Mouse (Mus musculus): ENCODE data around the gene Rasgef1c.

The Rasgef1c gene

GRCm38 (mm10) chr11:49895966-49896590, 5.6 kb upstream of the Rasgef1c start:
- DNase-seq (ENCODE audit: low read depth, low spot score): no peak
- Histone ChIP-seq H3K27me3 (ENCODE audit: control insufficient read depth, insufficient read depth, low read length, poor library complexity, severe bottlenecking) (0 out of 2 replicates have a peak, but pooled peaks cover under 1% of the 10 kb centered on the region), H3K36me3 (ENCODE audit: control insufficient read depth, insufficient read depth, low read length, poor library complexity, severe bottlenecking) (no peaks in the 10 kb centered on the region)

- 0 out of 2 replicates have a peak, but pooled peaks cover 2% of the 10 kb centered on the region for H3K27me3 ChIP-seq (ENCODE audit: control insufficient read depth, insufficient read depth, low read length, poor library complexity, severe bottlenecking)
- no peak for DNase-seq (ENCODE audit: low read depth, low spot score)
- H3K36me3 ChIP-seq (ENCODE audit: control insufficient read depth, insufficient read depth, low read length, poor library complexity, severe bottlenecking): no peaks in the 10 kb centered on the region
These were observed 1.6 kb upstream of the Rasgef1c start for GRCm38 (mm10) chr11:49900043-49900442.

DNA sequence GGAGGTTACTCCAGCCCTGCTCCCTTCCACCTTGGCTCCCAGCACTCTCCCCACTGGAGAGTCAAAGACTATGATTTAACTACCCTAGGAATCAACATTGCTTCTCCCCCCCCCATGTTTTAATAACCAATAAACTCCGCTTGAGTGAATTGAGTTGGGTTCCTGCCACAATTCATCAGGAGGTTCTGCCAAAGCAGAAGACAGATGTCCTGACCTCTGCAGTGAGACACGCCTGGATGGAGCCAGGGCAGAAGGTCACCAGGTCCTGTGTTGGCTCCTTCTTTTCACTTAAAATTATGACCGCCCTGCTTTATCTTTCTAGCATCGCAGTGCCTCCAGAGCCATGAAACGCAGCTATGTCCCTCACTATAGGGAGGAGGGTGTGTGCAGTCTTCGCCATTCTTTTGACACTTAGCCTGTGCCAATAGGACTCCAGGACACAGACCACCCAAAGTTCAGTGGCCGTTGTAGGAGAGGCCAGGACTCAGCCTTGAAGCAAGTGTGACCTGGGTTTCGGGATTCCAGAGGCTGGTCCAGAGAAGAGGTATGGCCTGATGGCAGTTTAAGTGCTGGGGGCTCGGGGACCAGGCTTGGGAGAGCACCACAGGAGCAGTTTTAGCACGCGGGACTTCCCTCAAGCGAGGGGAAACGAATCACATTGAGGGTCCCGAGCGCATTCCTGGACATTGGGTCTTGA, 525 bp upstream of the Rasgef1c start:
- Histone ChIP-seq H3K36me3 (ENCODE audit: control insufficient read depth, insufficient read depth, low read length, poor library complexity, severe bottlenecking) (no peaks in the 10 kb centered on the region), H3K27me3 (ENCODE audit: control insufficient read depth, insufficient read depth, low read length, poor library complexity, severe bottlenecking) (0 out of 2 replicates have a peak, but pooled peaks cover 2% of the 10 kb centered on the region)
- no peak for DNase-seq (ENCODE audit: low read depth, low spot score)

GRCm38 (mm10) chr11:49903333-49903732, 1.7 kb downstream of the Rasgef1c start:
- H3K36me3 ChIP-seq (ENCODE audit: control insufficient read depth, insufficient read depth, low read length, poor library complexity, severe bottlenecking): no peaks in the 10 kb centered on the region
- 0 out of 2 replicates have a peak, but pooled peaks cover 2% of the 10 kb centered on the region for H3K27me3 ChIP-seq (ENCODE audit: control insufficient read depth, insufficient read depth, low read length, poor library complexity, severe bottlenecking)
- DNase-seq (ENCODE audit: low read depth, low spot score): peak; percentile 62

- Histone ChIP-seq H3K27me3 (ENCODE audit: control insufficient read depth, insufficient read depth, low read length, poor library complexity, severe bottlenecking) (no peaks in the 10 kb centered on the region; the same call in 1 of the 2 replicates), H3K36me3 (ENCODE audit: control insufficient read depth, insufficient read depth, low read length, poor library complexity, severe bottlenecking) (no peaks in the 10 kb centered on the region)
- DNase-seq (ENCODE audit: low read depth, low spot score): peak; percentile 41
These were observed 17.0 kb downstream of the Rasgef1c start for GRCm38 (mm10) chr11:49918521-49919180.

DNA sequence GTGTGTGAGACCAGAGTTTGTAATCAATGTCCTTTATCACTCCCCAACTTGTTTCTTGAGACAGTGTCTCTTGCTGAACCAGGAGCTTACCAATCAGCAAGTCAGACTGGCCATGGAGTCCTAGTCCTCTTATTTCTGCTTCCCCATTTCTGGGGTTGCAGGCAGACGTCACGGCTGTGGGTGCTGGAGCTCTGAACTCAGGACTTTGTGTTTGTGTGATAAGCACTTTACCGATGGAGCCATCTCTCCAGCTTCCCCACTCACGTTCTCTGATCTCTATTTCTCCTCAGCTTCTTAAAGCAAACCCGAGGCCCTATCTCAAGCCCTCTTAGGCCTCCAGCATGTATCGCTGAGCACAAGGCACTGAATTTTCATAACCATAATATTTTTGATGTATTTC, 17.7 kb downstream of the Rasgef1c start:
- DNase-seq (ENCODE audit: low read depth, low spot score): peak; percentile 8
- no peaks in the 10 kb centered on the region for H3K36me3 ChIP-seq (ENCODE audit: control insufficient read depth, insufficient read depth, low read length, poor library complexity, severe bottlenecking)
- no peaks in the 10 kb centered on the region; the same call in 1 of the 2 replicates for H3K27me3 ChIP-seq (ENCODE audit: control insufficient read depth, insufficient read depth, low read length, poor library complexity, severe bottlenecking)

- Histone ChIP-seq H3K36me3 (ENCODE audit: control insufficient read depth, insufficient read depth, low read length, poor library complexity, severe bottlenecking) (no peaks in the 10 kb centered on the region), H3K27me3 (ENCODE audit: control insufficient read depth, insufficient read depth, low read length, poor library complexity, severe bottlenecking) (no peaks in the 10 kb centered on the region)
- no peak for DNase-seq (ENCODE audit: low read depth, low spot score)
These were observed 21.9 kb downstream of the Rasgef1c start for GRCm38 (mm10) chr11:49923539-49923938.

- Histone ChIP-seq H3K36me3 (ENCODE audit: control insufficient read depth, insufficient read depth, low read length, poor library complexity, severe bottlenecking) (no peaks in the 10 kb centered on the region), H3K27me3 (ENCODE audit: control insufficient read depth, insufficient read depth, low read length, poor library complexity, severe bottlenecking) (no peaks in the 10 kb centered on the region)
- no peak for DNase-seq (ENCODE audit: low read depth, low spot score)
These were observed 24.5 kb downstream of the Rasgef1c start for GRCm38 (mm10) chr11:49926183-49926582.

DNA sequence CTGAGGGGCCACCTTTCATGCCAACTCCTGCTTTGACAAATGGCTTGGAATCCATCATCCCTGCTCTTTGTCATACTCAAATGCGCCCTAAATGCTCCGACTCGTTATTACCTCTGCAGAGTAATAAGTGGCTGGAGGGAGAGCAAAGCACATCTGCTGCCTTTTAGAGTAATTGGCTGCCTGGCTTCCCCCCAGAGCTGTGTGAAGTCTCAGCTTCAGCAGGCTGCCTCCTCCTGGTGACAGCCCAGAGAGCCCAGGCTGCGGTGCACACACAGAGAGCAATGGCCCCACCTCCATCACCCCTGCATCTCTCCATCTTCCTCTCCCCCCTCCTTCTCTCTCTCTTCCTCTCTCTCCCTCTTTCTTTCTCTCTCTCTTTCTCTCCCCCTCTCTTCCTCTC, 25.5 kb downstream of the Rasgef1c start:
- no peaks in the 10 kb centered on the region for H3K27me3 ChIP-seq (ENCODE audit: control insufficient read depth, insufficient read depth, low read length, poor library complexity, severe bottlenecking)
- no peaks in the 10 kb centered on the region for H3K36me3 ChIP-seq (ENCODE audit: control insufficient read depth, insufficient read depth, low read length, poor library complexity, severe bottlenecking)
- DNase-seq (ENCODE audit: low read depth, low spot score): no peak

DNA sequence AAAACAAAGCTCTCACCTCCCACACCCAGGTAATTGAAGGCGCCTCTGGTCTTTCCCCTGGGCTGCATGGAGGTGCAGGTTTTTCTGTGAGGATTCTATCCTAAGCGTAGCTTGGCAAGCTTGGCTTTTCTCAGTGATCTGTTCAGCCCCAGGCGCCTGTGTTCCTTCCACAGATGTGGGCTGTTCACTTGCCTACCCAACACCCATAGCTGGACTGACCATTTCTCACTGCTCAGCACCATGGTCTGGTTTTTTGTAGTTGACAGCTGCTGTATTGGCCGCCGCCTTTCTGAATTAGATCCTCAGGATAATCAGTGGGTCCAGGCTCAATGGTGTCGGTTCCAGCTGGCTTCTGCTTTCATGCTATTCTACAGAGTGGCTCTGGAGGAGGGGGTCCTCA, 26.0 kb downstream of the Rasgef1c start:
- Histone ChIP-seq H3K27me3 (ENCODE audit: control insufficient read depth, insufficient read depth, low read length, poor library complexity, severe bottlenecking) (no peaks in the 10 kb centered on the region), H3K36me3 (ENCODE audit: control insufficient read depth, insufficient read depth, low read length, poor library complexity, severe bottlenecking) (no peaks in the 10 kb centered on the region)
- DNase-seq (ENCODE audit: low read depth, low spot score): no peak

DNA sequence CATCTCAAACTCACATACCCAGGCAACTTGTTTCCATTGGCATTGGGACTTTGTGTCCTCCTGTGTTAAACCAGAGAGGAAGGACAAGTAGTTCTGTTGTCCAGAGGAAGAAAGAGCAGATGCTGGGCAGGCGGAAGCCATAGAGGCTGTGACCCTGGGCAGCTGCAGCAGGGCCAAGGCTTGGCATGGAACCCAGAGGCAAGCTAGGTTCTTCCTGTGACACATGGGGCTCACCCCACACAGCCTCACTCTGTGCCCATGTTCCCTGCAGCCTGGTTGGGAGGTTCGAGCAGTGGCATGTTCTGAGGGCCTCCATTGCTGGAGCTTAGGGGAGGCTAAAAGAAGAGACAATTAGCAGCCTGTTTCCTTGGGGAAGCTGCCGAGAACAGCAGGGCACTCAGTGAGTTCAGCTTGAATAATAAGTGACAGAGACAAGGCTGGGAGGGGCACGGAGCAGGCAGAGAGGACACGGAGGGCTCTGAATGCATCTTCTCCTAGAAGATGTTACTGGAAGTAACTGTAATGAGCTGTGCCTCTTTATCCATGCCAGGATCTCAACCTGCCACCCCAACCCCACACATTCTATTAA, 29.5 kb downstream of the Rasgef1c start:
- Histone ChIP-seq H3K27me3 (ENCODE audit: control insufficient read depth, insufficient read depth, low read length, poor library complexity, severe bottlenecking) (no peaks in the 10 kb centered on the region), H3K36me3 (ENCODE audit: control insufficient read depth, insufficient read depth, low read length, poor library complexity, severe bottlenecking) (no peaks in the 10 kb centered on the region)
- DNase-seq (ENCODE audit: low read depth, low spot score): no peak

DNA sequence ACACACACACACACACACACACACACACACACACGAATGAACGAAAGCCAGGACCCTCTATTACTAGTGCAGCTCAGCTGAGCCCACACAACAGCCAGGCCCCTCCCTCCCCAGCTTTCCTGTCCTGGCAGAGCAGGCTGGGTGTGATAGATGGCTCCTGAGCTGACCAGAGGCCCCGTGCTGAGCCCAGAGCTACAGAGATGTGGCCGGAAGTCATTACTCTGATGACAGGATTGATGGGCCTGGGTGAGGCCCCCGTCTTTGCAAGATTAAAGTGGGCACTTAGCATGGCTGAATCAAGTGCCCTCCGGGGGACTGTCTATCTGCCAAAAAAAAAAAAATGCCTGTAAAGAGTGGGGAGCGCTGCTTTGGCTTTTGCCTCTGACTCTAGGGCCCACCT, 30.2 kb downstream of the Rasgef1c start:
- H3K27me3 ChIP-seq (ENCODE audit: control insufficient read depth, insufficient read depth, low read length, poor library complexity, severe bottlenecking): no peaks in the 10 kb centered on the region
- no peak for DNase-seq (ENCODE audit: low read depth, low spot score)
- no peaks in the 10 kb centered on the region for H3K36me3 ChIP-seq (ENCODE audit: control insufficient read depth, insufficient read depth, low read length, poor library complexity, severe bottlenecking)

DNA sequence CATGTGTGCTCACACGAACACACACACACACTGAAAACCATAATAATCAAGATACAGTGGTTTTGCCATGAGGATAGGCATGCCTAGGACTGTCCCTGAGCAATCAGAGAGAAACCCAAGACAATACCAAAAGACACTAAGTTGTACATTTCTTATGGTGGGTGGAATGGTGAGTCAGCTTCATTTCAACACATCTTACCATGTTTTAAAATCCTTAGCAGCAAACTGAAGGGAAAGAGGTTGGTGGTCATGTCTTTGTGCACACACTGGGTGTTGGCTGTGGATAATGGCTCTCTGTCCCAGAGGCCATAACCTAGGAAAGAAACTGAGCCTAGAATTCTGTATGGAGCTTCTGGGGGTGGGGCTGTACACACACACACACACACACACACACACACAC, 32.2 kb downstream of the Rasgef1c start:
- no peaks in the 10 kb centered on the region for H3K36me3 ChIP-seq (ENCODE audit: control insufficient read depth, insufficient read depth, low read length, poor library complexity, severe bottlenecking)
- no peaks in the 10 kb centered on the region for H3K27me3 ChIP-seq (ENCODE audit: control insufficient read depth, insufficient read depth, low read length, poor library complexity, severe bottlenecking)
- DNase-seq (ENCODE audit: low read depth, low spot score): no peak

DNA sequence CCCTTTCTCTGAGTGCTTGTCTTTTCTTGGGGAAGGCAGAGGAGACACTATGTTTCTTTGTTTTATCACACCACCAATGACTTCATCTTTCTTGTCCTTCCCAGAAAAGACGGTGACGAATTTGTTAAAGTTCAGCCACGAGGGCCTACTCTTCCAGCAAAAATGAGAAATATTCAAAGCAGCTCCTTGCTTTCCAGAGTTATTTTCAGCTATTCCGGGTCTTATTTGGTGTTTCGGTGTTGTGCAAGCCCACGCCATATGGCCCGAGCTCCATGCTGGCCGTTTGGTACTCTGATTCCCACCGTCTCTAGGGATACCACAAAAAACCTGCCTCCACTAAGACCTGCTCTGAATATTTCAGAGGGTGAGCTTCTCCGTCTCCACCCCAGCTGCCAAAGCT, 32.7 kb downstream of the Rasgef1c start:
- DNase-seq (ENCODE audit: low read depth, low spot score): no peak
- Histone ChIP-seq H3K36me3 (ENCODE audit: control insufficient read depth, insufficient read depth, low read length, poor library complexity, severe bottlenecking) (no peaks in the 10 kb centered on the region), H3K27me3 (ENCODE audit: control insufficient read depth, insufficient read depth, low read length, poor library complexity, severe bottlenecking) (no peaks in the 10 kb centered on the region)

GRCm38 (mm10) chr11:49936458-49936857, 34.8 kb downstream of the Rasgef1c start:
- H3K36me3 ChIP-seq (ENCODE audit: control insufficient read depth, insufficient read depth, low read length, poor library complexity, severe bottlenecking): no peaks in the 10 kb centered on the region
- H3K27me3 ChIP-seq (ENCODE audit: control insufficient read depth, insufficient read depth, low read length, poor library complexity, severe bottlenecking): no peaks in the 10 kb centered on the region
- DNase-seq (ENCODE audit: low read depth, low spot score): no peak
